Mouse (Mus musculus) midbrain, embryonic 12.5 days (tissue): ENCODE measurements around the gene Met. TPM values are rescaled to one million over a fixed set of nuclear protein-coding genes. Genes with fewer than 3 reads are reported as not detected.

Experiments
- ATAC-seq: fragments of 200-750 bp; cut with Nextera tagmentation; 2 replicates; pipeline ENCODE4 v1.8.0; 2017; ENCODE audit warnings: low read depth, moderate TSS enrichment, moderate library complexity; ENCODE audit not compliant: low FRiP score
- H3K27ac ChIP-seq: fragments of 300-500 bp; sonication (generic); replicated peaks from 2 replicates; pipeline ENCODE4 v1.5.1; 2016; ENCODE audit warnings: mild to moderate bottlenecking
- H3K27me3 ChIP-seq: fragments of 300-500 bp; sonication (generic); 2 replicates; pipeline ENCODE4 v1.6.1; 2016; ENCODE audit warnings: mild to moderate bottlenecking
- H3K36me3 ChIP-seq: fragments of 300-500 bp; sonication (generic); 2 replicates; pipeline ENCODE4 v1.6.1; 2016
- H3K4me1 ChIP-seq: fragments of 300-500 bp; sonication (generic); 2 replicates; pipeline ENCODE4 v1.6.1; 2016
- H3K4me2 ChIP-seq: fragments of 300-500 bp; sonication (generic); replicated peaks from 2 replicates; pipeline ENCODE4 v1.6.1; 2016; ENCODE audit warnings: mild to moderate bottlenecking, moderate library complexity
- H3K4me3 ChIP-seq: fragments of 300-500 bp; sonication (generic); 2 replicates; pipeline ENCODE4 v1.5.1; 2016; ENCODE audit warnings: mild to moderate bottlenecking
- H3K9ac ChIP-seq: fragments of 300-500 bp; sonication (generic); replicated peaks from 2 replicates; pipeline ENCODE4 v1.6.1; 2016; ENCODE audit warnings: mild to moderate bottlenecking, moderate library complexity
- H3K9me3 ChIP-seq: fragments of 300-500 bp; sonication (generic); 2 replicates; pipeline ENCODE4 v1.6.1; 2016; ENCODE audit warnings: mild to moderate bottlenecking
- WGBS: fragments of 180-500 bp; shearing (Covaris S2); methylation state at CpG from one replicate; pipeline ENCODE4 v1.1.7; 2016; 5-methylcytosine and 5-hydroxymethylcytosine counted together
- polyA plus RNA-seq: library from polyadenylated mRNA; unstranded; fragments of >200 nt; fragmentation: Nextera tagmentation; extraction: Ambion mirVana; gene quantifications from 2 replicates; pipeline ENCODE4 v1.2.1, GENCODE M21; 2016

Met gene
- polyA plus RNA-seq, 1 experiment from 2014 or later = 2.5 TPM

DNA sequence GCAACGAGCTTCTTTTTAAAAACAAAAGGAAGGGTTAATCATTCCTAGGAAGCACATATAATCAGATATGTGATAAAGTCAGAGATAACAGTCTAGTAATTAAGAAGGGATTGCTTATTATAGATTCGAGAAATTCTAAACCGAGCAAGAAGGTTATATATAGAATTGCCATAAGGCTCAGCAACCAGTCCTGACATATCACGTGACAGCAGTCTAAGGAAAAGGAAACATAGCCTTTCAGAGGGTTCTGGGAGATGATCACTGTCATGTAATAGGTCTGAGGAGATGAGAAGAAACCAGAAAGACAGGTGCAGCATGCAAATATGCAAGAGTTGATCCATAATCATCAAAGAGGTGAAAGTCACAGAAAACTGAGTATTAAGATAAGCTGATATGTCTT lies 59.3 kb downstream of the Met start:
- H3K36me3 ChIP-seq = no peaks in the 10 kb centered on the region
- no peak overlapping the region for H3K4me3 ChIP-seq
- H3K4me2 ChIP-seq = no peak overlapping the region
- H3K27ac ChIP-seq = no peak overlapping the region
- no peak overlapping the region for H3K9ac ChIP-seq
- H3K27me3 ChIP-seq = no peaks in the 10 kb centered on the region
- no peaks in the 10 kb centered on the region for H3K4me1 ChIP-seq
- WGBS = 86% methylated on average over 4 of the region's 4 CpGs
- no peak for ATAC-seq
- H3K9me3 ChIP-seq = no peaks in the 10 kb centered on the region

DNA sequence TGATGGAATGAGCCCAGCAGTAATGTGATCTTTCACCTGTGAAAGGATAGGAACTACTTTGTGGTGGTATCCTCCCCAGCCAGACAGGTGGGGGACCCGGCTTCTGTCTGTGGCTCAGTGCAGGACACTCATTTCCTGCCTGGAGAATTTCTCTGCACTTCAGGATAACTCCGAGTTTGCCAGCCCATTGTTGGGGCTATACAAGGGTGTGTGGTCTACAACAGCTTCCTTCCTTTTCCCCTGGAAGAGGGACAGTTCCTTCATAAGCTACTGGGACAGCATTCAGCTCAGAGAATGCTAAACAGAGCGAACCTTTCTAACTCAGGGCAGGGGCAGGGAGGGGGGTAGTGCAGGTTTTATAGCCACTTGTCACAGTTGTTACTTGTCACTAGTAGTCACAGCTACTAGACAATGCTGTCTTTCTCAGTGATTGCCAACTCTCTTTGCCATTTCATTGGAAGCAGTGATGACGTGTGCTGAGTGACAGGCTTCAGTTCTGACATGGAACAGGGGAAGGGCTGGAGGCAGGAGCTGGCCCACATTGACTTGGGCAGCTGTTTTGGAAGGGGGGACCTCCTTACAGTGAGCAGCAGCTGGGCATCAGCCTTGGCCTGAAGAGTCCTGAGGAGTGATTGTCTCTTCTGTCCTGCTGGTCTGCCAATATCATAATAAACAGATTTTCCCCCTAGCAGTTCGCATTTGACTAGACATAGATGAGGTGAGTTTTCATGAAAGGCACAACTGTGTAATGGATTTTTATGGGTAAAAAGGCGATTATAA lies 66.1 kb downstream of the Met start:
- WGBS = 64% methylated on average over 6 of the region's 6 CpGs
- Histone ChIP-seq H3K9me3 (no peaks in the 10 kb centered on the region), H3K4me3 (no peak overlapping the region), H3K4me1 (no peaks in the 10 kb centered on the region; the same call in 1 of the 2 replicates), H3K27me3 (no peaks in the 10 kb centered on the region), H3K27ac (no peak overlapping the region), H3K36me3 (no peaks in the 10 kb centered on the region), H3K4me2 (no peak overlapping the region), H3K9ac (no peak overlapping the region)
- peak; percentile 23; the same call in 1 of the 2 replicates for ATAC-seq

DNA sequence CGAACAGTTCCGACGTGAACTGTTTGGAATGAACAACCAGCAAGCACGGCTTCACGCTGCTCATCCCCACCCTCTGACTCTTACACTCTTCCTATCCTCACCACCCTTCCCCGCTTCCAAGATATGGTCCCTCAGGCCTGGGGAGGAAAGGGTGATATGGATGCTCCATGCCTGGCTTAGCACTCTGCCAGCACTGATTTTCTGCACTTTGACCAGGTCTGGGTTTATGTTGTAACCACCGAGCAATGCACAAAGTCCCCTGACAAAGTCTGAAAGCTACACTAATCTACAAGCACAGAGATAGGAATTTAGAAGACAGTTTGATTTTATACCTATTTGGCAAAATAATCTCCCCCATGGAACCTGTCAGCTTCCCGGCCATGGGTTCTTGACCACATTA lies 78.0 kb downstream of the Met start:
- Histone ChIP-seq H3K4me3 (no peak overlapping the region), H3K36me3 (no peaks in the 10 kb centered on the region), H3K4me1 (0 out of 2 replicates have a peak, but pooled peaks cover 2% of the 10 kb centered on the region), H3K27me3 (no peaks in the 10 kb centered on the region), H3K9ac (no peak overlapping the region), H3K4me2 (no peak overlapping the region), H3K27ac (no peak overlapping the region), H3K9me3 (no peaks in the 10 kb centered on the region)
- 94% methylated on average over 8 of the region's 8 CpGs for WGBS
- no peak for ATAC-seq

DNA sequence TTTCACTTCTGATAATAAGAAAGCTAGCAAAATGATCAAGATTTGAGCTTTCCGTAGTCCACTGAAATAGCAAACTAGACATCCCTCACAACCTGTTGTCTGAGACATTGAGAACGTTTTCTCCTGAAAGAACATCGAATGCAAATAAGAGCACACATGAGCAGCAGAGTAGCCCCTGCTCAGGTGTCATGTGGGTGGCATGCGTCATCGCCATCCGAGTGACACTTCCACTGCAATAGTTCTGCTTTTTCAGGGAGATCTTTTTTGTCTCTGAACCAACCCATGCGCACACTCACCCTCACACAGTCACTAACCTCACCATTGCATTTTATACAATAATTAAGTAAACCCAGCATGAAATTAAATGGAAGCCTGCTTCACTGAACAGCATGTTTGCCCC lies 78.8 kb downstream of the Met start:
- WGBS = 87% methylated on average over 7 of the region's 7 CpGs
- H3K27me3 ChIP-seq = no peaks in the 10 kb centered on the region
- no peak overlapping the region for H3K27ac ChIP-seq
- H3K4me3 ChIP-seq = no peak overlapping the region
- no peaks in the 10 kb centered on the region for H3K9me3 ChIP-seq
- H3K9ac ChIP-seq = no peak overlapping the region
- H3K4me1 ChIP-seq = 0 out of 2 replicates have a peak, but pooled peaks cover 2% of the 10 kb centered on the region
- no peak overlapping the region for H3K4me2 ChIP-seq
- no peak for ATAC-seq
- no peaks in the 10 kb centered on the region for H3K36me3 ChIP-seq

DNA sequence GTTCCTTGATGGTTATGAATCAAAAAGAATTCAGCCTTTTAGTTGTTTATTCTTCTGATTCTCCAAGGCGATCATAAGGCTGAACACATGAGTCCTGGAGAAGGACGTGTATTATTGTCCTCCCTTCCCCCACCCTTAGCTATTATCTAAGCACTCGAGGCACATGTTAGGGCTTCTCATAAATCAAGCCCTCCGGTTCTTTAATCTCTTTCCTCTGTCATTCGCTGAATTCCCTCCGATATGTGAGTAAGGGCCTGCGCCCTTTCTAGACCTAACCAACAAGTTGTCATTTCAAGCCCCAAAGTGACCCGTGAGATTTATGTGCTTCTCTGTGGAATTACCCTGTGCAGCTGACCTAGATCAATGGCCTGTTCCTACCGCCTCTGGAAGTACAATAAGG lies 81.9 kb downstream of the Met start:
- H3K9ac ChIP-seq = no peak overlapping the region
- no peak overlapping the region for H3K27ac ChIP-seq
- no peak overlapping the region for H3K4me3 ChIP-seq
- no peaks in the 10 kb centered on the region for H3K9me3 ChIP-seq
- ATAC-seq = no peak
- no peak overlapping the region for H3K4me2 ChIP-seq
- H3K27me3 ChIP-seq = no peaks in the 10 kb centered on the region
- WGBS = 87% methylated on average over 9 of the region's 9 CpGs
- no peaks in the 10 kb centered on the region for H3K4me1 ChIP-seq
- H3K36me3 ChIP-seq = no peaks in the 10 kb centered on the region

DNA sequence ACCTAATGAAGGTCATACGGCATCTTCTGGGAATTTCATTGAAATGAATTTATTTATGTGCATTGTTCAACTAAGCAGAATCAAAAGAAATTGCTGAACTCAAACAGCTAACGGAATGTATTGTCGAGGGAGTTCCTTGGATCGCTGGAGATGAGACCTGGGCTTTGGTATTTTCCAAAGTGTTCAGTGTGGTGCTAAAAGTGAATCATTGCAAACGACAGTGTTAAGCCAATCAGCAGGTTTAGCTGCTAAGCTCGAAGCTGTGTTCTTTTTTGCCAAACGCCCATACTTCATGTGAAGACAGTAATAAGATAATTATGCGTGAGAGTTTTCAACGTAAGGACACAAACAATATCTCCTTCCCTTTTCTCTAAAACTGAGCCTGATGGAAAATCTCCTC lies 82.7 kb downstream of the Met start:
- Histone ChIP-seq H3K9ac (no peak overlapping the region), H3K4me3 (no peak overlapping the region), H3K27me3 (no peaks in the 10 kb centered on the region), H3K27ac (no peak overlapping the region), H3K4me2 (no peak overlapping the region), H3K9me3 (no peaks in the 10 kb centered on the region), H3K4me1 (no peaks in the 10 kb centered on the region), H3K36me3 (no peaks in the 10 kb centered on the region)
- no peak for ATAC-seq
- WGBS = 80% methylated on average over 9 of the region's 9 CpGs

DNA sequence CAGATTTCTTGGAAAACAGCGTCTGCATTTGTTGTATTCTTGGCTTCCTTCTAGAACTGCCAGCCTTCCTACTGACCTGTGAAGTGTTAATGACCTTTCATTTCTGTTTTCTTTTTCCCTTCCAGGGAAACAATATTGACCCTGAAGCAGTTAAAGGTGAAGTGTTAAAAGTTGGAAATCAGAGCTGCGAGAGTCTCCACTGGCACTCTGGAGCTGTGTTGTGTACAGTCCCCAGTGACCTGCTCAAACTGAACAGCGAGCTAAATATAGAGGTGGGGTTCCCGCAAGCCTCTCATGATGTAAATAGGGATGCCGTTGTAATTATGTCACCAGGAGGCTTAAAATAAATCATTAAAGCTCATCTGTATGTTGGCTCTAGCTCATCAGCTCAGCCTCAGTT lies 83.2 kb downstream of the Met start:
- WGBS = 72% methylated on average over 5 of the region's 5 CpGs
- H3K36me3 ChIP-seq = no peaks in the 10 kb centered on the region
- H3K4me2 ChIP-seq = no peak overlapping the region
- no peak overlapping the region for H3K4me3 ChIP-seq
- H3K9me3 ChIP-seq = no peaks in the 10 kb centered on the region
- H3K9ac ChIP-seq = no peak overlapping the region
- H3K4me1 ChIP-seq = no peaks in the 10 kb centered on the region
- no peak for ATAC-seq
- H3K27ac ChIP-seq = no peak overlapping the region
- H3K27me3 ChIP-seq = no peaks in the 10 kb centered on the region

DNA sequence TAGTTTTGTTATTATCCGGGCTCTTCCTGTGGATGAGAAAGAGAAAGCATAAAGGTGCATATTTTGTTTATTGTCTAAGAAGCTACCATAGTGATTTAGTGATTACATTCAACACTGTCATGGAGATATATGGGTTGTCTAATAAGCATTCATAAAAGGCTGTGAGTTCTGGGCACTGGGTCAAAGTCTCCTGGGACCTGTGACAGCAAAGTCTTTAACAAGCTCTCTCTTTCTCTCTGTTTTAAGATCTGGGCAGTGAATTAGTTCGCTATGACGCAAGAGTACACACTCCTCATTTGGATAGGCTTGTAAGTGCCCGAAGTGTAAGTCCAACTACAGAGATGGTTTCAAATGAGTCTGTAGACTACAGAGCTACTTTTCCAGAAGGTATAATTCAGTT lies 85.2 kb downstream of the Met start:
- no peaks in the 10 kb centered on the region for H3K27me3 ChIP-seq
- 93% methylated on average over 4 of the region's 4 CpGs for WGBS
- H3K4me1 ChIP-seq = no peaks in the 10 kb centered on the region
- no peak overlapping the region for H3K4me3 ChIP-seq
- H3K4me2 ChIP-seq = no peak overlapping the region
- no peak overlapping the region for H3K27ac ChIP-seq
- ATAC-seq = no peak
- H3K9me3 ChIP-seq = no peaks in the 10 kb centered on the region
- no peaks in the 10 kb centered on the region for H3K36me3 ChIP-seq
- no peak overlapping the region for H3K9ac ChIP-seq

DNA sequence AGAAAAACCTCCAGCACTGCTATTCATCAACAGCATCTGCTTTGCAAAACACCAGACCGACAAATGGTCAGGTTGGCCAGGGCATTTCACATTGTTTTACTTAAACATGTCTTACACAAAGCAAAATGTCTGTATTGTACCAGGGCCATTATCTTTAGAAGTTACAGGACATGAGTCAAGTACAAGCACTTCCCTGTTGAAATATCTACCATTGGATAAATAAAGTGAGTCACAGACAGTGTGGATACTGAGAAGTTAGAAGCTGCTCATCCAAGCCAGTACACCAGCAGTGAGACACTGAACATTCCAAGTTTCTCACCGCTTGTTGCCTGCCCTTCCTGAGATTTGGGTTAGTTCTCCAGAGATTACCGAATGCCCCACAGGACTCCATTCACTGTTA lies 86.0 kb downstream of the Met start:
- Histone ChIP-seq H3K9me3 (no peaks in the 10 kb centered on the region), H3K4me1 (no peaks in the 10 kb centered on the region), H3K9ac (no peak overlapping the region), H3K36me3 (no peaks in the 10 kb centered on the region), H3K27ac (no peak overlapping the region), H3K27me3 (no peaks in the 10 kb centered on the region), H3K4me3 (no peak overlapping the region), H3K4me2 (no peak overlapping the region)
- ATAC-seq = no peak
- WGBS = 91% methylated on average over 3 of the region's 3 CpGs

DNA sequence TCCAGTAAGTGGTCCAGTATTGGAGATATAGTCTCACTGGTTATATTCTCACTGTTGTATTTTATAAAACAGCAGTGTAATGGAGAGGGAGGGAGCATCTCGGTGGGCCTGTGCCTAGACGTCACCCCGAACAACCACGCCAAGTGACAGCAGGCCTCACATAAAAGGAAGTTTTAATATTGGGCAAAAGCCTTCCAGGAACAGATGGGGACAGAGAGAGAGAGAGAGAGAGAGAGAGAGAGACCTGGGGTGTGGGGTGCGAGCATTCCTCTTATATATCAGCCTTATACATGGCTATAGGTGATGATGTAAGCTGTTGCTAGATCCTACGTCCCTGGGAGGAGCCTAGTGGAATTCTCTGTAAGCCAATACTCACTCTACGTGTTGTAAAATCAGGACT lies 90.7 kb downstream of the Met start:
- ATAC-seq = no peak
- H3K4me2 ChIP-seq = no peak overlapping the region
- WGBS = 92% methylated on average over 7 of the region's 7 CpGs
- H3K9me3 ChIP-seq = no peaks in the 10 kb centered on the region
- no peak overlapping the region for H3K9ac ChIP-seq
- no peaks in the 10 kb centered on the region for H3K27me3 ChIP-seq
- H3K4me3 ChIP-seq = no peak overlapping the region
- H3K36me3 ChIP-seq = no peaks in the 10 kb centered on the region
- no peak overlapping the region for H3K27ac ChIP-seq
- no peaks in the 10 kb centered on the region for H3K4me1 ChIP-seq

DNA sequence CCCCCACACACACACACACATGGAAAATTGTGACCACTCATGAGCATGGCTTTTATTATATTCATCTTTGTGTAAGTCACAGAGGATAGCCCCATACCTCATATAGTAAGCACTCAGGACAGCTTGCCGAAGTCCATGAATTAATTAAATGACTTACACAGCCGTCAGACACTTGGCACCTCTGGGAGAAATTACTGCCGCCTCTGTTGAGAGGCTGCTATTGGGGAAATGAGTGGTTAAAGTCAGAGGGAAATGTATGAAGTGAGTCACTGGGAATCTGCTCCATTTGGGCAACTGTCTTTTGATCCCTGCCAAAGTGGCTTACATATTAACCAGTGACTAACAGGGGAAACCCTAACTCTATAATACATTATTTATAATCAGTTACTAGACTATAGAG lies 91.2 kb downstream of the Met start:
- Histone ChIP-seq H3K9ac (no peak overlapping the region), H3K27me3 (no peaks in the 10 kb centered on the region), H3K4me2 (no peak overlapping the region), H3K36me3 (no peaks in the 10 kb centered on the region), H3K27ac (no peak overlapping the region), H3K4me3 (no peak overlapping the region), H3K4me1 (no peaks in the 10 kb centered on the region), H3K9me3 (no peaks in the 10 kb centered on the region)
- ATAC-seq = no peak
- WGBS = 41% methylated on average over 3 of the region's 3 CpGs

DNA sequence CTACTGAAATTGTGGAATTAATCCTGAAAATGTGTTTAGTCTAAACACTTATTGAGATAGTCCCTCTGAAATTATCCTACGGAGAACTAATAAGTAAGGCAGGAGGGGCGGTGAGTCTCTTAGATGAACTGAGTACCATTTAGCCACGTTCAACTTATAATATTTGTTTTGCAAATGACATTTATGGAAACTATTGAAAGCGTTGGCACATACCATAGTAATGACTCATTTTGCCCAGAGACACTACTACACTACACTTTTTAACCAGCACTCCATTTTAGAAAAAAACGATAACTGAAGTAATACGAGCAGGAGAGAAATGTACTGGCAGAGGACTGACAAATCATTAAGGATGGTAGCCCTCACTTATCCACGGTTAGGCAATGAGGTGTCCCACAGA lies 92.1 kb downstream of the Met start:
- Histone ChIP-seq H3K4me1 (no peaks in the 10 kb centered on the region), H3K4me3 (no peak overlapping the region), H3K27ac (no peak overlapping the region), H3K36me3 (no peaks in the 10 kb centered on the region), H3K9ac (no peak overlapping the region), H3K4me2 (no peak overlapping the region), H3K9me3 (no peaks in the 10 kb centered on the region), H3K27me3 (no peaks in the 10 kb centered on the region)
- 90% methylated on average over 7 of the region's 7 CpGs for WGBS
- no peak for ATAC-seq

DNA sequence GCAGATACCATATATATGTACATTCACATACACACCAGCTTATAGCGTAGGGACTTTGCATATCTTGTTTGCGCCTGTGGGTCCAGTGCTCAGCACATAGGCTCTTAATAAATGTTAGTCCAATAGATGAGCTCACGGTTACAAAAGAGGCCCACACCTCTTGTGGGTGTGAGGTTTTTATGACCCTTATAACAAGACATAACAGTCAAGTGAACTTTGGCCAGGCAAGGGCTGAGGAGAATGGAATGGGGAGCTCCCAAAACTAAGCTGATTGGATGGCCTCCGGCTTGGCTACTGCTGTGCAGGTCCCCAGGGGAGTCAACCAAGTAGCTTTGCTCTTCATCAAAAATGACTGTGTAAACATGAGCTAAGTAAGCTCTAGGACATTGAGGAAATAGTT lies 96.1 kb downstream of the Met start:
- Histone ChIP-seq H3K36me3 (no peaks in the 10 kb centered on the region), H3K9me3 (no peaks in the 10 kb centered on the region), H3K4me3 (no peak overlapping the region), H3K4me1 (peaks cover 16% of the 10 kb centered on the region), H3K9ac (no peak overlapping the region), H3K27me3 (no peaks in the 10 kb centered on the region), H3K4me2 (no peak overlapping the region), H3K27ac (no peak overlapping the region)
- WGBS = 80% methylated on average over 4 of the region's 4 CpGs
- no peak for ATAC-seq
